In genomic region chr4:135425625-135426024, GRCm38 (mm10) we compare ENCODE assay signal across 17 mouse cellular contexts. TPM values are rescaled to one million over a fixed set of nuclear protein-coding genes. Genes with fewer than 3 reads are reported as not detected.
DNase-seq lines count a peak whose midpoint lies in the region; ATAC-seq lines count a peak whose summit lies in the region.
"Had no signal": no experiment of that assay in that cellular context is flagged by ENCODE, and none has a peak within 500 bp of the region (broad histone marks: within the 10 kb centered on the region; RNA-seq: fewer than 3 reads in every experiment).

No protein-coding gene starts in this region.

- H3K27me3 ChIP-seq in midbrain, embryonic 16.5 days (ENCODE audit: control insufficient read depth, insufficient read depth, low read depth, low read length), result no peaks in the 10 kb centered on the region
- H3K27me3 ChIP-seq: lung, embryonic 15.5 days; neural tube, embryonic 13.5 days had no signal

- peak; percentile 51 for DNase-seq in left cerebral cortex, adult 11 months (ENCODE audit: low spot score)
- DNase-seq in left cerebral cortex, postnatal 4 days, result no peak
- DNase-seq in frontal cortex, postnatal 14 days (ENCODE audit: low spot score in 2 of 2), result peak; percentile 37 to 59
- peak; percentile 69 to 85 for DNase-seq in left cerebral cortex, adult 18-20 months (ENCODE audit: low spot score in 2 of 2)
- DNase-seq in right cerebral cortex, postnatal 36 days (ENCODE audit: low spot score in 2 of 2), result peak; percentile 73 to 75
- DNase-seq in spleen, postnatal 10 days (ENCODE audit: low spot score in 2 of 2), result no peak
- no peak for DNase-seq in kidney, adult 11 months
- DNase-seq: adrenal gland, postnatal 10 days; embryo, embryonic 11 days; thymus, postnatal 4 days had no signal

- H3K4me1 ChIP-seq in midbrain, embryonic 16.5 days (ENCODE audit: control insufficient read depth, insufficient read depth, low read length), result no peaks in the 10 kb centered on the region
- H3K4me1 ChIP-seq: lung, embryonic 15.5 days; neural tube, embryonic 13.5 days had no signal

- H3K4me2 ChIP-seq in midbrain, embryonic 16.5 days (ENCODE audit: low read length), result no peak overlapping the region
- H3K4me2 ChIP-seq: lung, embryonic 15.5 days; midbrain, embryonic 11.5 days; neural tube, embryonic 13.5 days had no signal

- H3K9ac ChIP-seq in midbrain, embryonic 16.5 days (ENCODE audit: low read depth, low read length), result no peak overlapping the region
- H3K9ac ChIP-seq: lung, embryonic 15.5 days; neural tube, embryonic 13.5 days had no signal

- no peaks in the 10 kb centered on the region for H3K9me3 ChIP-seq in midbrain, embryonic 16.5 days (replicated peaks; ENCODE audit: control insufficient read depth, low read length, poor library complexity, severe bottlenecking)
- H3K9me3 ChIP-seq: heart, embryonic 10.5 days; lung, embryonic 15.5 days; neural tube, embryonic 13.5 days had no signal

- intact Hi-C loops in left cerebral cortex, postnatal 4 days (cut with DNase I), result no loop called here

- peaks cover 3% of the 10 kb centered on the region; the same call in 1 of the 2 replicates for H3K36me3 ChIP-seq in midbrain, embryonic 16.5 days (ENCODE audit: control insufficient read depth, insufficient read depth, low read length)
- H3K36me3 ChIP-seq: lung, embryonic 15.5 days had no signal

- H3K27ac ChIP-seq in midbrain, embryonic 16.5 days (ENCODE audit: low read length), result no peak overlapping the region
- H3K27ac ChIP-seq: heart, embryonic 10.5 days; lung, embryonic 15.5 days; neural tube, embryonic 13.5 days had no signal

- no peak for ATAC-seq in midbrain, embryonic 16.5 days
- ATAC-seq: intestine, embryonic 16.5 days had no signal

- no peak overlapping the region for H3K4me3 ChIP-seq in midbrain, embryonic 16.5 days (ENCODE audit: low read depth, low read length)
- H3K4me3 ChIP-seq: heart, embryonic 10.5 days; lung, embryonic 15.5 days; neural tube, embryonic 13.5 days had no signal

- WGBS in midbrain, embryonic 16.5 days, result 89% methylated on average over 9 of the region's 9 CpGs

RNA-seq across cellular contexts. Expression of gene Rcan3, which starts 8.0 kb away (rescaled TPM):
- total RNA-seq in left cerebral cortex, postnatal 4 days (2021), result 10 to 100 TPM; 55.4 to 69.4 TPM
- 10 to 100 TPM; 30.6 to 30.8 TPM for total RNA-seq in left cerebral cortex, adult 18-20 months (2021)
- 58.3 and 59.1 TPM in 2 replicates for polyA plus RNA-seq in midbrain, embryonic 16.5 days (2015; fragmentation: Nextera tagmentation; extraction: Ambion mirVana)

RNA-seq across cellular contexts. Expression of gene Ncmap, which starts 27.6 kb away (rescaled TPM):
- total RNA-seq in left cerebral cortex, postnatal 4 days (2021), result under 1 TPM; 0.60 to 0.66 TPM
- total RNA-seq in left cerebral cortex, adult 18-20 months (2021), result under 1 TPM; 0.35 to 0.75 TPM
- polyA plus RNA-seq in midbrain, embryonic 16.5 days (2015; fragmentation: Nextera tagmentation; extraction: Ambion mirVana), result 0.71 and 0.83 TPM in 2 replicates
- total RNA-seq: hematopoietic stem cell, adult 5-6 weeks had no signal

Comparison
In these comparisons a context has a peak if more than half of its experiments do, and no peak if none do; other contexts are left out.
1. DNase-seq: peak in left cerebral cortex, adult 11 months (single experiment), frontal cortex, postnatal 14 days (2 of 2), left cerebral cortex, adult 18-20 months (2 of 2) and right cerebral cortex, postnatal 36 days (2 of 2); none in left cerebral cortex, postnatal 4 days (single experiment), spleen, postnatal 10 days (0 of 2) and kidney, adult 11 months (single experiment).